Mouse (Mus musculus): ENCODE data around the gene 1110051M20Rik.

DNA sequence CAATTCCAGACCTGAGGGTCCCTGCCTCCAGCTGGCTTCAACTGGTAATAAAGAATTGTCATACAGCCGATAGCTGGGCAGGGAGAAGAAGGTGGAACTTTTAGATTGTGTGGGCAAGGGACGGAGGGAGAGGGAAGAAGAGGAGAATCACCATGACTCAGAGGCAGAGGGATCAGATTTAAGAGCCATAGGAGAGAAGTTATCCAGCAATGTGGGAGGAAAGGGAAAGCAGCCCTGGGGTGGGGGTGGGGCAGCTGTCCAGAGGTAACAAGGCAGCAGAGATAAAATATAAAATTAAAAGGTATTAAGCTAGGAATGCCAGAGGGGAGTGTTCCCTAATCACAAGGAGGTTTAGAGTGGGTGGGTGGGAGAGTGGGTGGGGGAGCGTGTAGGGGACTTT, 56.2 kb downstream of the 1110051M20Rik start:
- no peak for TF ChIP-seq CTCF (IDR thresholded peaks at IDR 0.05; ENCODE audit: borderline replicate concordance, control insufficient read depth, extremely low read depth, insufficient read depth, low read length, poor library complexity)
- no peak for TF ChIP-seq POLR2A (IDR thresholded peaks at IDR 0.05; ENCODE audit: control insufficient read depth, extremely low read depth, insufficient read depth, low read length, poor library complexity)
